Mouse (Mus musculus): Measurements from ENCODE around the gene Kcnmb1. TPM values are rescaled to one million over a fixed set of nuclear protein-coding genes. Genes with fewer than 3 reads are reported as not detected.

Gene Kcnmb1
- polyA plus RNA-seq, 1 experiment from 2014 or later = 0.09 TPM

DNA sequence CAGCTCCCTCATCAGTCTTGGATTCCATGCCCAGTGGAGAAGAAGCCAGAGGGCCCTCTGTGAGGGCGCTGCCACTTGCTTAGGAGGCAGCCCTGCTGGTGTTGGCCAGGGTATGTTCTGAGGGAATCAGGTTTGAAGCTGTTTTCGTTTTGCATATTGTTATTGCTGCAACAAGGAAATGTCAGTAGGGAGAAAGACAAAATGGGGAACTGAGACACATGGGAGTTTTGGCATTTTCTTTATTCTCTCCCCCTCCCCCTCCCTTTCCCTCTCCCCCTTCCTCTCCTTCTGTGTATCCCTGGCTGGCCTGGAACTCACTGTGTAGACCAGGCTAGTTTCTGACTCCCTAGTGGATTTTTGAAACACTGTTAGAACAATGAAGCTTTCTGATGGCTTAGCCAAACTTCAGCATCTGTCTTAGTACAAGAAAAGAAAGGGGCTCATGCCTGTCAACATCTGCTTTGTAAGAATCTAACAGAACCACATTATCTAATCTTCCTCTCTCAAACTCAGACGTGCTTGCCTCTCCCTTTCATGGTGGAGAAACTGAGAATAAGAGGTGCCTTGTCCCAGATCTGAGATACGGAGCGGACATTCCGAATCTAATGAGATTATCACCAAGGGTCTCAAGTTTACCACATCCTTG is 49.3 kb downstream of the Kcnmb1 start:
- Histone ChIP-seq H3K27ac (ENCODE audit: low read depth, low read length) (no peak overlapping the region), H3K4me2 (ENCODE audit: low read length) (no peak overlapping the region), H3K36me3 (ENCODE audit: control insufficient read depth, insufficient read depth, low read length) (no peaks in the 10 kb centered on the region), H3K9me3 (replicated peaks; ENCODE audit: control insufficient read depth, low read length) (no peaks in the 10 kb centered on the region), H3K9ac (ENCODE audit: low read length) (no peak overlapping the region), H3K4me3 (ENCODE audit: low read depth, low read length) (no peak overlapping the region), H3K27me3 (replicated peaks; ENCODE audit: control insufficient read depth, insufficient read depth, low read length) (no peaks in the 10 kb centered on the region), H3K4me1 (ENCODE audit: control insufficient read depth, insufficient read depth, low read length) (no peaks in the 10 kb centered on the region)
- WGBS = 73% methylated on average over 6 of the region's 6 CpGs
- DNase-seq (ENCODE audit: low spot score) (no peak), ATAC-seq (no peak)

Other genes with a start within 250 kb of the Kcnmb1 start
- gene Kcnip1, start 30.1 kb downstream of the Kcnmb1 start, polyA plus RNA-seq (2014; fragmentation: Nextera tagmentation; extraction: Ambion mirVana) = 55.1 and 55.7 TPM in 2 replicates
- 2.2 and 2.8 TPM in 2 replicates for gene Lcp2, start 83.9 kb downstream of the Kcnmb1 start, polyA plus RNA-seq (2014; fragmentation: Nextera tagmentation; extraction: Ambion mirVana)
- gene 4930469K13Rik, start 135.5 kb downstream of the Kcnmb1 start, polyA plus RNA-seq (2014; fragmentation: Nextera tagmentation; extraction: Ambion mirVana) = not detected in 2 replicates
- gene Foxi1, start 245.1 kb downstream of the Kcnmb1 start, polyA plus RNA-seq (2014; fragmentation: Nextera tagmentation; extraction: Ambion mirVana) = not detected in 2 replicates

Measured in forebrain, embryonic 14.5 days (tissue).